Mouse (Mus musculus) thymus, postnatal 36 days (tissue): ENCODE measurements around the gene Camk1.
"Not testable (repeated sequence)": the region's sequence is repeated elsewhere in the genome, so short reads cannot be mapped to it uniquely, and the experiment has no call there.

Source experiments
- DNase-seq, 2 experiments: peaks; one replicate each; pipeline ENCODE4 v3.0.0; 2022; ENCODE audit warnings: mixed read lengths in 2 of 2

Camk1 gene

GRCm38 (mm10) chr6:113353696-113354095 lies 9.9 kb upstream of the Camk1 start:
- DNase-seq = no peak

GRCm38 (mm10) chr6:113352820-113353219 lies 9.0 kb upstream of the Camk1 start:
- no peak for DNase-seq

GRCm38 (mm10) chr6:113351653-113352052 lies 7.9 kb upstream of the Camk1 start:
- DNase-seq = no peak

- no peak for DNase-seq
Measured at GRCm38 (mm10) chr6:113351161-113351560, 7.4 kb upstream of the Camk1 start.

- no peak for DNase-seq
Measured at GRCm38 (mm10) chr6:113350538-113350937, 6.8 kb upstream of the Camk1 start.

- DNase-seq = no peak
Measured at GRCm38 (mm10) chr6:113346897-113347296, 3.1 kb upstream of the Camk1 start.

- no peak for DNase-seq
Measured at GRCm38 (mm10) chr6:113344321-113344720, 537 bp upstream of the Camk1 start.

- DNase-seq = no peak
Measured at GRCm38 (mm10) chr6:113342297-113342696, 1.5 kb downstream of the Camk1 start.

GRCm38 (mm10) chr6:113341574-113341973 lies 2.2 kb downstream of the Camk1 start:
- no peak for DNase-seq

- DNase-seq = no peak
Measured at GRCm38 (mm10) chr6:113336852-113337620, 6.7 kb downstream of the Camk1 start.

- no peak for DNase-seq
Measured at GRCm38 (mm10) chr6:113334216-113334615, 9.6 kb downstream of the Camk1 start.

GRCm38 (mm10) chr6:113333137-113333950 lies 10.4 kb downstream of the Camk1 start:
- no peak for DNase-seq

GRCm38 (mm10) chr6:113332734-113333133 lies 11.1 kb downstream of the Camk1 start:
- not testable (repeated sequence) for DNase-seq

GRCm38 (mm10) chr6:113331721-113332120 lies 12.1 kb downstream of the Camk1 start:
- DNase-seq = no peak

GRCm38 (mm10) chr6:113330547-113330946 lies 13.2 kb downstream of the Camk1 start:
- peak in 1 of 2 experiments; percentile 42 for DNase-seq

GRCm38 (mm10) chr6:113329396-113329795 lies 14.4 kb downstream of the Camk1 start:
- DNase-seq = no peak

GRCm38 (mm10) chr6:113326533-113327315 lies 17.1 kb downstream of the Camk1 start, which contains the start of gene Ogg1:
Gene Ogg1 (plus strand): TSS chr6:113326972.
- peak; percentile 96 to 98 for DNase-seq

- DNase-seq = no peak
Measured at GRCm38 (mm10) chr6:113315972-113316371, 27.8 kb downstream of the Camk1 start.

GRCm38 (mm10) chr6:113308141-113308540 lies 35.6 kb downstream of the Camk1 start:
- DNase-seq = no peak

- DNase-seq = peak; percentile 59 to 69
Measured at GRCm38 (mm10) chr6:113307481-113308121, 36.2 kb downstream of the Camk1 start.

GRCm38 (mm10) chr6:113306986-113307349 lies 36.8 kb downstream of the Camk1 start, which contains the start of gene Brpf1:
Gene Brpf1 (plus strand): TSS chr6:113307137.
- peak in 1 of 2 experiments; percentile 82 for DNase-seq

- peak; percentile 100 for DNase-seq
Measured at GRCm38 (mm10) chr6:113306322-113306985, 37.3 kb downstream of the Camk1 start.
